Mouse (Mus musculus) subcutaneous adipose tissue, adult 2 months (tissue): ENCODE measurements around the gene Ccdc163. TPM values are rescaled to one million over a fixed set of nuclear protein-coding genes. Genes with fewer than 3 reads are reported as not detected.

Source experiments
- polyA plus RNA-seq: library from polyadenylated mRNA; depleted of rRNA; stranded (reverse); fragments of >200 nt; gene quantifications from 2 replicates; pipeline ENCODE4 v1.2.3, GENCODE M21; 2012; ENCODE audit warnings: low replicate concordance; rRNA removed

Gene Ccdc163
- polyA plus RNA-seq, result 21.5 and 47.7 TPM in 2 replicates

GRCm38 (mm10) chr4:116708201-116708764, at the start of gene Ccdc163, which contains the start of gene Mmachc:
Gene Ccdc163, plus strand, starts transcription at chr4:116708509.
Gene Mmachc, minus strand, starts transcription at chr4:116708406.

GRCm38 (mm10) chr4:116685402-116686061, 22.8 kb upstream of the Ccdc163 start, which contains the start of gene Prdx1:
Gene Prdx1, plus strand, starts transcription at chr4:116685544.

GRCm38 (mm10) chr4:116720343-116721097, 12.2 kb downstream of the Ccdc163 start, which contains the start of gene Tesk2:
Gene Tesk2, plus strand, starts transcription at chr4:116720948.

Other genes starting within 250 kb of the Ccdc163 start
- 46.6 and 72.9 TPM in 2 replicates for gene Mast2, start 244.3 kb upstream of the Ccdc163 start, polyA plus RNA-seq
- 3.8 and 4.1 TPM in 2 replicates for gene Ipp, start 201.0 kb upstream of the Ccdc163 start, polyA plus RNA-seq
- 7.0 and 8.5 TPM in 2 replicates for gene Tmem69, start 152.6 kb upstream of the Ccdc163 start, polyA plus RNA-seq
- 51.2 and 60.9 TPM in 2 replicates for gene Gpbp1l1, start 150.9 kb upstream of the Ccdc163 start, polyA plus RNA-seq
- 8.5 and 14.9 TPM in 2 replicates for gene Ccdc17, start 111.9 kb upstream of the Ccdc163 start, polyA plus RNA-seq
- gene Nasp, start 80.6 kb upstream of the Ccdc163 start, polyA plus RNA-seq, result 1.8 and 7.7 TPM in 2 replicates
- gene Akr1a1, start 56.8 kb upstream of the Ccdc163 start, polyA plus RNA-seq, result 756 and 760 TPM in 2 replicates
- 206 and 234 TPM in 2 replicates for gene Prdx1, start 23.0 kb upstream of the Ccdc163 start, polyA plus RNA-seq
- gene Mmachc, start 103 bp upstream of the Ccdc163 start, polyA plus RNA-seq, result 23.9 and 35.4 TPM in 2 replicates
- gene Tesk2, start 12.4 kb downstream of the Ccdc163 start, polyA plus RNA-seq, result 3.4 and 4.5 TPM in 2 replicates
- gene Toe1, start 99.1 kb downstream of the Ccdc163 start, polyA plus RNA-seq, result 22.5 and 36.4 TPM in 2 replicates
- gene Mutyh, start 99.2 kb downstream of the Ccdc163 start, polyA plus RNA-seq, result 7.7 and 12.9 TPM in 2 replicates
- 1.5 and 2.3 TPM in 2 replicates for gene Hpdl, start 113.2 kb downstream of the Ccdc163 start, polyA plus RNA-seq
- 0.10 and 0.91 TPM in 2 replicates for gene Zswim5, start 168.9 kb downstream of the Ccdc163 start, polyA plus RNA-seq